Mouse (Mus musculus) thymus, adult 2 months (tissue): ENCODE data around the gene Spint1. TPM values are rescaled to one million over a fixed set of nuclear protein-coding genes. Genes with fewer than 3 reads are reported as not detected.

Source experiments
- DNase-seq: peaks from one replicate; pipeline ENCODE4 v3.0.0; 2021
- H3K27ac ChIP-seq: fragments of 200-500 bp; 2 replicates; pipeline ENCODE4 v1.5.1; 2012; ENCODE audit warnings: low read length, control low read depth; ENCODE audit not compliant: control insufficient read depth, insufficient read depth
- H3K27me3 ChIP-seq: fragments of 200-500 bp; 2 replicates; pipeline ENCODE4 v1.6.1; 2012; ENCODE audit warnings: mild to moderate bottlenecking, low read length, moderate library complexity, mixed read lengths; ENCODE audit not compliant: control insufficient read depth, insufficient read depth
- H3K36me3 ChIP-seq: fragments of 200-500 bp; 2 replicates; pipeline ENCODE4 v1.6.1; 2012; ENCODE audit warnings: mild to moderate bottlenecking, low read length, moderate library complexity; ENCODE audit not compliant: control insufficient read depth, insufficient read depth
- H3K4me1 ChIP-seq: fragments of 200-500 bp; replicated peaks from 2 replicates; pipeline ENCODE4 v1.6.1; 2012; ENCODE audit warnings: low read length; ENCODE audit not compliant: control insufficient read depth, insufficient read depth
- H3K4me3 ChIP-seq: fragments of 200-500 bp; 2 replicates; pipeline ENCODE4 v1.5.1; 2012; ENCODE audit warnings: mild to moderate bottlenecking, low read length, control low read depth, moderate library complexity; ENCODE audit not compliant: control insufficient read depth, insufficient read depth
- CTCF ChIP-seq: fragments of 200-500 bp; IDR thresholded peaks from 2 replicates; pipeline ENCODE4 v1.5.1; 2012; ENCODE audit warnings: mild to moderate bottlenecking, control low read depth, low read length, moderate library complexity, borderline replicate concordance; ENCODE audit not compliant: control insufficient read depth, poor library complexity, insufficient read depth; ENCODE audit errors: extremely low read depth
- POLR2A ChIP-seq: fragments of 200-500 bp; IDR thresholded peaks from 2 replicates; pipeline ENCODE4 v1.6.1; 2012; ENCODE audit warnings: mild to moderate bottlenecking, low read length, control low read depth, moderate library complexity; ENCODE audit not compliant: control insufficient read depth, poor library complexity, insufficient read depth; ENCODE audit errors: extremely low read depth
- WGBS: fragments of 180-500 bp; shearing (Covaris S2); methylation state at CpG from one replicate; pipeline ENCODE4 v1.1.7; 2018; 5-methylcytosine and 5-hydroxymethylcytosine counted together
- polyA plus RNA-seq: library from polyadenylated mRNA; depleted of rRNA; stranded (reverse); fragments of >200 nt; gene quantifications from 2 replicates; pipeline ENCODE4 v1.2.3, GENCODE M21; 2012

The Spint1 gene
- polyA plus RNA-seq, 1 experiment = 22.0 TPM

DNA sequence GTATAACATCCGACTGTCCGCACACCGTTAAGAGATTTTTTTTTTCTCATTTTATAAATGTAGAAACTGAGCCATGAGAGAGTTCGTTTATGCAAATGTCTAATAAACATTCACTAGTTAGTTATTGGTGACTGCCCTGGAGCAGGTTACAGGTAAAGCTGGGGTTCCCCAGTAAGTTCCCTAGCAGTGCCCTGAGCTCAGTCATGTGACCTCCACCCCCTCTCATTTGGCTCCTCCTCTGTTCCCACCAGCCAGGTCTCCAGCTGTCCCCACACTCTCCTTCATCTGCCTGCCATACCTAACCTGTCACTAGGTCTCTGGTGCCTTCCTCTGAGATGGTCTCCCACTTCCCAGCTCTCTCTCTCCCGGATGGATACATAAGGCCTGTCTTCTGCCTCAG, 50.2 kb downstream of the Spint1 start:
- TF ChIP-seq CTCF = no peak
- TF ChIP-seq POLR2A = no peak
- no peak for DNase-seq
- Histone ChIP-seq H3K36me3 (no peaks in the 10 kb centered on the region; the same call in 1 of the 2 replicates), H3K4me3 (no peak overlapping the region), H3K27ac (no peak overlapping the region), H3K4me1 (peaks cover 11% of the 10 kb centered on the region), H3K27me3 (no peaks in the 10 kb centered on the region)
- WGBS = 96% methylated on average over 5 of the region's 5 CpGs

DNA sequence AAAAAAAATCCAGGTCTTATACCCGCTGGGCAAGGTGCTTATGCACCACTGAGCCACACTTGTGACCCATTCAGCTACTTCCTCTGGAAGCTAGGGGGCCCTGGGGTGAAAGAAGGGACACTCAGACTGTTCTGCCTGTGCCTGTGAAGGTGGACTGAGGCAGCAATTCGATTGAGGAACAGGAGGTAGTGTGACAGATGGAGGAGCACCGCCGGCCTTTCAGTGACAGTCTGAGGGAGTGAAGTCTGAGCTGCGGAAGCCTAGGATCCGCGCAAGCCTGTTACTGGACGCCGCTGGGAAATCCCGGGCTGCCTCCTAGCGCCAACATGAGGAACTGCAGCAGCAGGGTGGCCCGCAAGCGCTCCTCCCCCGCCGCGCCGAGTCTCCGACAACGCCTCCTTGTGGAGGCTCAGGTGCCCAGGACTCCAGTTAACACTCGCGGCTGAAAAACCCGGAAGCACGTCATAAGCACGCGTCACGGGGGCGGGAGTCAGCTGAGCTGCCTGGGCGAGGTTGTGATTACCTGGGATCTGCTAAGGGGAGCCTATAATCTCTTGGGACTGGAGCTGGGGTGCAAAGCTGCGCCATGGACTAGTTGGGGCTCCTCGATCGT, 51.2 kb downstream of the Spint1 start, which contains the start of gene Vps18:
TSS of gene Vps18 (plus strand) at position 471 of the 613 bp plus-strand sequence.
- Histone ChIP-seq H3K36me3 (no peaks in the 10 kb centered on the region; the same call in 1 of the 2 replicates), H3K4me3 (peak within 1 kb of the TSS; percentile 67), H3K4me1 (peaks cover 11% of the 10 kb centered on the region), H3K27ac (peak within 1 kb of the TSS; percentile 14; the same call in 1 of the 2 replicates), H3K27me3 (no peaks in the 10 kb centered on the region)
- DNase-seq = peak; percentile 97
- under 1% methylated on average over 31 of the region's 31 CpGs for whole genome bisulfite sequencing
- TF ChIP-seq CTCF (peak; percentile 99), POLR2A (no peak)

DNA sequence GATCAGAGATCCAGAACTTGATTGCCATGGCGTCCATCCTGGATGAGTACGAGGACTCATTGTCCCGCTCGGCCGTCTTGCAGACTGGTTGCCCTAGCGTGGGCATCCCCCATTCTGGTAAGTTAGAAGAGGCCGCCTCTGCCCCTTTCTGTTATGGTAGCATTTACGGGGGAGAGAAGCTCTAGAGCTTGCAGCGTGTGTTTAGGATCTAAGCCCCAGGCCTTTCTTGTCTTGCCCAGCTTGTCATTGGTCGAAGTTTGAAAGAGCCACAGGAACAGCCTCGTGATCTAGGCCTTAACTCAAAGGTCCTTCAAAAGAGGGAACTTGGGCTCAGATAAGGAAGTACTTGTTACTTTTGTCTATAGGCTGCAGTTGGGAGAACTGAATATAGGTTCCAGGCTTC, 51.9 kb downstream of the Spint1 start:
- peak overlapping the region; percentile 67 for H3K4me3 ChIP-seq
- no peaks in the 10 kb centered on the region for H3K27me3 ChIP-seq
- H3K4me1 ChIP-seq = peaks cover 11% of the 10 kb centered on the region
- peak; percentile 22 for DNase-seq
- WGBS = under 1% methylated on average over 11 of the region's 11 CpGs
- TF ChIP-seq CTCF (no peak), POLR2A (no peak)
- H3K27ac ChIP-seq = peak overlapping the region; percentile 14; the same call in 1 of the 2 replicates
- H3K36me3 ChIP-seq = no peaks in the 10 kb centered on the region; the same call in none of the 2 replicates

DNA sequence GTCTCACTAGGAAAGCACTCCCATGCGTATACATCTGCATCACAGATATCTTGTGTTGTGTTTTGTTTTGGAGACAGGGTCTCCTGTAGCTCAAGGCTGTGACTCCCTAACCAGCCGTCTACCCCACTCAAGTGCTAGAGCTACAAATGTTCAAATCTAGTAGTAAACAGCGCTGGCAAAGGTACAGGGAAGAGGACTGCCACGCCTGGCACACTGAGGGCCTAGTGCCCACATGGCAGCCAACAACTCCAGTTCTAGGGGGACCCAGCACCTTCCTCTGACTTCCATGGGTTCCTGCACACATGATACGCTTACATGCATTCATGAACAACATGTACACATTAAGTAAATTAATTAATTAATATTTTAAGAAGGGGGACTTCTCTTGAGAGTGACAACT, 55.1 kb downstream of the Spint1 start:
- TF ChIP-seq POLR2A (no peak), CTCF (no peak)
- 98% methylated on average over 5 of the region's 5 CpGs for WGBS

DNA sequence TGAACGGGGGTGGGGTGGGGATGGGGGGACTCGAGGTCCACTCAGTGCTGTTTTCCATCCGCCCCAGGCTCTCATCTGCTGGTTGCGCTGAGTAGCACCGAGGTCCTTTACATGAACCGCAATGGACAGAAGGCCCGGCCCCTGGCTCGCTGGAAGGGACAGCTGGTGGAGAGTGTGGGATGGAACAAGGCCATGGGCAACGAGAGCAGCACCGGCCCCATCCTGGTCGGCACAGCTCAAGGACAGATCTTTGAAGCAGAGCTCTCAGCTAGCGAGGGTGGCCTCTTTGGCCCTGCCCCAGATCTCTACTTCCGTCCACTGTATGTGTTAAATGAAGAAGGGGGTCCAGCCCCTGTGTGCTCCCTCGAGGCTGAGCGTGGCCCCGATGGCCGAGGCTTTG, 55.7 kb downstream of the Spint1 start:
- H3K27me3 ChIP-seq = no peaks in the 10 kb centered on the region
- no peak overlapping the region for H3K4me3 ChIP-seq
- DNase-seq = no peak
- H3K4me1 ChIP-seq = peaks cover 11% of the 10 kb centered on the region
- WGBS = 96% methylated on average over 17 of the region's 17 CpGs
- H3K36me3 ChIP-seq = peaks cover 15% of the 10 kb centered on the region
- TF ChIP-seq CTCF (no peak), POLR2A (no peak)
- no peak overlapping the region for H3K27ac ChIP-seq

More for the DNA sequence above, 55.1 kb downstream of the Spint1 start:
- Histone ChIP-seq H3K27ac (no peak overlapping the region), H3K36me3 (peaks cover 10% of the 10 kb centered on the region), H3K27me3 (no peaks in the 10 kb centered on the region), H3K4me3 (no peak overlapping the region), H3K4me1 (peaks cover 11% of the 10 kb centered on the region)
- DNase-seq = no peak

DNA sequence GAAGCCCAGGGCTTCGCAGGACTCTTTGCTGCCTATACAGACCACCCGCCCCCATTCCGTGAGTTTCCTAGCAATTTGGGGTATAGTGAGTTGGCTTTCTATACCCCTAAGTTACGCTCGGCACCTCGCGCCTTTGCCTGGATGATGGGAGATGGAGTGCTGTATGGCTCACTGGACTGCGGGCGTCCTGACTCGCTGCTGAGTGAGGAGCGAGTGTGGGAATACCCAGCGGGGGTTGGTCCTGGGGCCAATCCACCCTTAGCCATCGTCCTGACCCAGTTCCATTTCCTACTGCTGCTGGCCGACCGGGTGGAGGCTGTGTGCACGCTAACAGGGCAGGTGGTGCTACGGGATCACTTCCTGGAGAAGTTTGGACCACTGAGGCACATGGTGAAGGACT, 56.1 kb downstream of the Spint1 start:
- TF ChIP-seq CTCF (no peak), POLR2A (no peak)
- WGBS = 98% methylated on average over 17 of the region's 17 CpGs
- Histone ChIP-seq H3K27ac (no peak overlapping the region), H3K4me3 (no peak overlapping the region), H3K36me3 (peaks cover 17% of the 10 kb centered on the region), H3K27me3 (no peaks in the 10 kb centered on the region), H3K4me1 (peaks cover 11% of the 10 kb centered on the region)
- no peak for DNase-seq
